Mouse (Mus musculus) thymus, postnatal 14 days (tissue): ENCODE results near the gene Wdr64.

ENCODE experiments used
- DNase-seq: peaks from one replicate; pipeline ENCODE4 v3.0.0; 2021

Wdr64 gene

GRCm38 (mm10) chr1:175754576-175755364 lies 56.4 kb downstream of the Wdr64 start:
- DNase-seq: peak; percentile 43

DNA sequence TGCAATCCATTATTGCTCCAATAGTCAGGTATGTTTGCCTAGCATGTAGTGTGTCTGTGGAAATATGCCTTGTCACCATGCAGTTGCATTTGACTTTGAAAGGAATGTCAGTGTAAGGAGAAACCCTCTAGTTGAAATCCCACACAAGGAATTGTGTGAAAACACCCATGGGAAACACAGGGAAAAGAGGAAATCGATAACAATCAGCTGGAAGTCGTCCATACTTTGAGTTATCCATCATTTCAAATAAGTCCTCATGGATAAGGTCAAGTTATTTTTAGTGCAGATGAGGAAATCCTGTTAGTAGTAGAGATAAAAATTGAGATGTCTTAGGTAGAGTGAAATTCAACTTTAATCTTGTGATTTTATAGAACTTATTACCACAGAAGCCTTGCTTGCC lies 96.3 kb downstream of the Wdr64 start:
- DNase-seq: no peak

- DNase-seq: no peak
These were observed 110.0 kb downstream of the Wdr64 start for GRCm38 (mm10) chr1:175808356-175808755.

DNA sequence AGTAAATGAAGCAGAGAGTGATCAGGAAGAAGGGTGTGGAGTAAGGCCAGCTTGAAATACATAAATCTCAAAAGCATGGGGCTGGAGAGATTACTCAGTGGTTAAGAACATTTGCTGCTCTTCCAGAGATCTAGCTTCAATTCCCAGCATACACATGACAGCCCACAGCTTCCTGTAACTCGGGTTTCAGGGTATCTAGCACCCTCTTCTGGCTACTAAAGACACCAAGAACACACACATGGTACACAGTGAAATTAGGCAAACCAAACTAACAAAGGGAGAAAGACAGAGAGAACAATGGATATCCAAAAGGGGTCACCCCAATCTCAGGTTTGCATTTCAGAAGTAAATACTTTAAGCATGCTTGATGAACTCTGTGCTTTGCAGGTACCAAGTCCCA lies 113.2 kb downstream of the Wdr64 start:
- DNase-seq: no peak

DNA sequence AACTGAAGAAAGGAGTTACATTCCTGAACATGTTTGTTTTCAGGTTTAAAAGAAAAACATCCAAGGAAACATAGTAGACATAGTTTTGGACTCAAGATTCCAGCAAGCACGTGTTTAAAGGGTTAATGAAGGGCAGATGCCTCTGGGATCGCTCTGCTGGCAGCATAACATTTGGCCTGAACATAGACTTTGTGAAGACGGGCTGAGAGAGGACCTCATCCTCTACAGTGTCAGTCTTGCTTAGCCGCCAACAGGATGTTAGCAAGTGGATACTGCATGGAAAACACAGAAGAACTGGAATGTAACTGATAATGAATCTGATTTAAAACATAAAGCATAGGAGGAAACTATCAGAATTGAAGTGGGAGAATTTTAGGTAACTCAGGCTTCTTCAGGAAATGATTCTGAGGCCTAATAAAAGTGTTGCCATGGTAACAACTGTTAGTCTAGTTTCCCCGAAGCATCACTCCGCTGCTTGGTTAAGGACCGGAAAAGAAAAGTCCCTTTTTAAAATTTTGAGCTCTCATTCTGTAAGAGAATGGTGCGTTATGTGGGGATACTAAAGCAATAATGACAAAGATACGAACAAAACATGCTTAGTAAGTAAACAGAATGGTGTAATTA lies 125.5 kb downstream of the Wdr64 start:
- DNase-seq: no peak

GRCm38 (mm10) chr1:175828539-175828938 lies 130.1 kb downstream of the Wdr64 start:
- no peak for DNase-seq

GRCm38 (mm10) chr1:175829220-175829619 lies 130.8 kb downstream of the Wdr64 start:
- DNase-seq: no peak

DNA sequence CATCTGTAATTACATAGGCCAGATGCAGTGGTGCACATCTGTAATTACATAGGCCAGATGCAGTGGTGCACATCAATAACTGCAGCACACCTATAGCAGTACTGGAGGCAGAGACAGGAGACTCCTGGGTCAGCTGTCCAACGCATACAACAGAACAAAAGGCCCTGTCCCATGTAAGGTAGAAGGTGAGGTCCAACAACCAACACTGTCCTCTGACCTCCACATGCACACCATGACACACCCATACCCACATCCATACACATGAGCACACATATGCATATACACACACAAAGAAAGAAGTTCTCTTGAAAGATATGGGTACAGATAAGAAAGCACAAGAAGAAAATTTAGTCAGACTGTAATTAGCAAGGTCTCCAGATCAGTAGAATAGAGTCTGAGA lies 157.1 kb downstream of the Wdr64 start:
- no peak for DNase-seq
